Mouse (Mus musculus): ENCODE measurements at regions not wholly inside any gene's neighbourhood (a gene's known extent, or its start where the extent isn't known, plus 50 kb on each side); places are given as distances from the start of the nearest gene placed in this dataset.

GRCm38 (mm10) chr4:54602513-54603205 lies 342.2 kb upstream of the Zfp462 start:
- no peak for DNase-seq (ENCODE audit: low spot score in 2 of 2)

- DNase-seq (ENCODE audit: low spot score in 2 of 2), result no peak
Measured at GRCm38 (mm10) chr4:54610101-54610500, 334.7 kb upstream of the Zfp462 start.

- no peak for DNase-seq (ENCODE audit: low spot score in 2 of 2)
Measured at GRCm38 (mm10) chr4:54611990-54612980, 332.6 kb upstream of the Zfp462 start.

GRCm38 (mm10) chr4:54613076-54613475 lies 331.8 kb upstream of the Zfp462 start:
- DNase-seq (ENCODE audit: low spot score in 2 of 2), result no peak

GRCm38 (mm10) chr4:54613611-54614010 lies 331.2 kb upstream of the Zfp462 start:
- DNase-seq (ENCODE audit: low spot score in 2 of 2), result no peak

- DNase-seq (ENCODE audit: low spot score in 2 of 2), result no peak
Measured at GRCm38 (mm10) chr4:54615886-54616285, 329.0 kb upstream of the Zfp462 start.

GRCm38 (mm10) chr4:54624024-54624873 lies 320.6 kb upstream of the Zfp462 start:
- no peak for DNase-seq (ENCODE audit: low spot score in 2 of 2)

- DNase-seq (ENCODE audit: low spot score in 2 of 2), result no peak
Measured at GRCm38 (mm10) chr4:54636986-54637641, 307.7 kb upstream of the Zfp462 start.

GRCm38 (mm10) chr4:54646033-54646432 lies 298.8 kb upstream of the Zfp462 start:
- DNase-seq (ENCODE audit: low spot score in 2 of 2), result no peak

GRCm38 (mm10) chr4:54646459-54646858 lies 298.4 kb upstream of the Zfp462 start:
- no peak for DNase-seq (ENCODE audit: low spot score in 2 of 2)

- DNase-seq (ENCODE audit: low spot score in 2 of 2), result no peak
Measured at GRCm38 (mm10) chr4:54648254-54648653, 296.6 kb upstream of the Zfp462 start.

GRCm38 (mm10) chr4:54651646-54652110 lies 293.2 kb upstream of the Zfp462 start:
- DNase-seq (ENCODE audit: low spot score in 2 of 2), result no peak

- no peak for DNase-seq (ENCODE audit: low spot score in 2 of 2)
Measured at GRCm38 (mm10) chr4:54652111-54653021, 292.5 kb upstream of the Zfp462 start.

GRCm38 (mm10) chr4:54653097-54653776 lies 291.6 kb upstream of the Zfp462 start:
- DNase-seq (ENCODE audit: low spot score in 2 of 2), result no peak

Measured in urinary bladder, postnatal 36 days (tissue).